Mouse (Mus musculus) kidney, embryonic 16.5 days (tissue): ENCODE measurements around the gene Efhd2. TPM values are rescaled to one million over a fixed set of nuclear protein-coding genes. Genes with fewer than 3 reads are reported as not detected.

ENCODE experiments used
- polyA plus RNA-seq: library from polyadenylated mRNA; unstranded; fragments of >200 nt; fragmentation: Nextera tagmentation; extraction: Ambion mirVana; gene quantifications from 2 replicates; pipeline ENCODE4 v1.2.1, GENCODE M21; 2015

The Efhd2 gene
- polyA plus RNA-seq, 1 experiment from 2014 or later: 62.4 TPM

Other genes starting within 250 kb of the Efhd2 start
- gene Plekhm2, start 210.0 kb downstream of the Efhd2 start, polyA plus RNA-seq: 6.4 TPM in 2 replicates
- gene Rsc1a1, start 189.3 kb downstream of the Efhd2 start, polyA plus RNA-seq: 0.62 TPM in 1 of 2 replicates, not detected in the other
- gene Ddi2, start 151.5 kb downstream of the Efhd2 start, polyA plus RNA-seq: 19.1 and 20.9 TPM in 2 replicates
- 1.7 and 2.0 TPM in 2 replicates for gene Agmat, start 128.2 kb downstream of the Efhd2 start, polyA plus RNA-seq
- 5.4 and 5.8 TPM in 2 replicates for gene Dnajc16, start 84.0 kb downstream of the Efhd2 start, polyA plus RNA-seq
- 30.2 and 31.8 TPM in 2 replicates for gene Casp9, start 81.3 kb downstream of the Efhd2 start, polyA plus RNA-seq
- 0.17 TPM in 1 of 2 replicates, not detected in the other for gene Cela2a, start 48.8 kb downstream of the Efhd2 start, polyA plus RNA-seq
- not detected in 2 replicates for gene Ctrc, start 28.6 kb downstream of the Efhd2 start, polyA plus RNA-seq
- gene Fhad1, start 140.2 kb upstream of the Efhd2 start, polyA plus RNA-seq: 0.74 and 1.0 TPM in 2 replicates
- gene Tmem51, start 209.4 kb upstream of the Efhd2 start, polyA plus RNA-seq: 41.6 and 42.7 TPM in 2 replicates